Mouse (Mus musculus) testis, adult 2 months (tissue): ENCODE measurements around the gene Fosl1.

Experiments used
- CTCF ChIP-seq: fragments of 200-500 bp; IDR thresholded peaks from 2 replicates; pipeline ENCODE4 v1.5.1; 2012; ENCODE audit warnings: low read depth, mild to moderate bottlenecking, inconsistent platforms, low read length, moderate library complexity; ENCODE audit not compliant: control insufficient read depth, insufficient read depth, insufficient replicate concordance
- POLR2A ChIP-seq: fragments of 200-500 bp; IDR thresholded peaks from 2 replicates; pipeline ENCODE4 v1.6.1; 2012; ENCODE audit warnings: low read depth, mild to moderate bottlenecking, inconsistent platforms, low read length, moderate library complexity; ENCODE audit not compliant: control insufficient read depth

DNA sequence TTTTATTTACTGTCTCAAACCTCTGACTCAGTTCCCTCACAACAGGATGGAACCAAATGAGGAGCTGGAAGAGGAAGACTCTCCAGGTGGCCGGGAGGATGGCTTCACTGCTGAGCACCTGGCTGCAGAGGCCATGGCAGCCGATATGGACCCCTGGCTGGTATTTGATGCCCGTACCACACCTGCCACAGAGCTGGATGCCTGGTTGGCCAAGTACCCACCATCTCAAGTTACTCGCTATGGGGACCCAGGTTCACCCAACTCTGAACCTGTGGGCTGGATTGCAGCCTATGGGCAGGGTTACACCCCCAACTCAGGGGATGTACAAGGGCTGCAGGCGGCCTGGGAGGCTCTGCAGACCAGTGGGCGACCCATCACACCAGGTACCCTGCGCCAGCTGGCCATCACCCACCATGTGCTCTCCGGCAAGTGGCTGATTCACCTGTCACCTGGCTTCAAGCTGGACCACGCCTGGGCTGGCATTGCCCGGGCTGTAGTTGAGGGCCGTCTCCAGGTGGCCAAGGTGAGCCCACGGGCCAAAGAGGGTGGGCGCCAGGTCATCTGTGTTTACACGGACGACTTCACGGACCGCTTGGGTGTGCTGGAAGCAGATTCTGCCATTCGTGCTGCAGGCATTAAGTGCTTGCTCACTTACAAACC lies 21.3 kb upstream of the Fosl1 start:
- TF ChIP-seq CTCF (no peak), POLR2A (no peak)
